ENCODE assay signal across 7 mouse cellular contexts in the genomic region with DNA sequence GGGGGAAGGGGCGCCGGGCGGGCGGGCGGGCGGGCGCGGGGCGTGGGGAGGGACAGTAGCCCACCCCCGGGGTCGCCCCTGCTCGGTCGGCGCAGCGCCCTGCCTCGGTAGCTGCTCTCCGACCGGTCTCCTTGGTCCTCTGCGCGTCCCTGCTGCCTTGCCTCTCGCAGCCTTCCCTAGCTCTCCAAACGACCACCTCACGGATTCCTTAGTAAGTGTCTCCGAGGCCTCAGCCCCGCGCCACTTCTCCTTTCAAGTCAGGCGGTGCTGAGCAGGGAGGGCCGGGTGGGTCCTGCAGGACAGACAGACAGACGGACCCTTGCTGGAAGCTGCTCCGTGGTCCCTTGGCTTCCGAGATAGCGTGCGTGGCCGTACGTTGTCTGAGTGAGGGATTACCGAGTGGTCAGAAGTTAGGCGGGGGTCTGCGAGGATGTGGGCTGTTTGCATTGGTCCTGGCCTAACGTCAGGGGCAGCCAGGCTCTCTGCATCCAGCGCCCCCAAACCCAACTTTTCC. TPM values are rescaled to one million over a fixed set of nuclear protein-coding genes. Genes with fewer than 3 reads are reported as not detected.
A peak's percentile ranks its signal among the peaks of the same experiment; 100 is the strongest.
DNase-seq lines count a peak whose midpoint lies in the region; ATAC-seq and TF ChIP-seq lines count a peak whose summit lies in the region.

No protein-coding gene starts in this region.

- no peaks in the 10 kb centered on the region for H3K27me3 ChIP-seq in forebrain, embryonic 11.5 days (ENCODE audit: control insufficient read depth, insufficient read depth, low read length)
- no peaks in the 10 kb centered on the region for H3K27me3 ChIP-seq in hindbrain, embryonic 13.5 days
- no peaks in the 10 kb centered on the region for H3K27me3 ChIP-seq in limb, embryonic 10.5 days (ENCODE audit: low read depth, poor library complexity, severe bottlenecking)
- H3K27me3 ChIP-seq in midbrain, embryonic 11.5 days (ENCODE audit: control insufficient read depth, insufficient read depth, low read length): no peaks in the 10 kb centered on the region

- peak overlapping the region; percentile 83 for H3K27ac ChIP-seq in bone marrow macrophage, adult 2 months (ENCODE audit: insufficient read depth, low read depth, low read length)
- H3K27ac ChIP-seq in forebrain, embryonic 11.5 days (ENCODE audit: low read depth, low read length): peak overlapping the region; percentile 97
- peak overlapping the region; percentile 99 for H3K27ac ChIP-seq in hindbrain, embryonic 13.5 days
- peak overlapping the region; percentile 99 for H3K27ac ChIP-seq in limb, embryonic 10.5 days
- peak overlapping the region; percentile 96 for H3K27ac ChIP-seq in midbrain, embryonic 11.5 days (ENCODE audit: low read depth, low read length)

- peak overlapping the region; percentile 96 for H3K9ac ChIP-seq in forebrain, embryonic 11.5 days (ENCODE audit: low read length)
- peak overlapping the region; percentile 96 for H3K9ac ChIP-seq in hindbrain, embryonic 13.5 days
- H3K9ac ChIP-seq in midbrain, embryonic 11.5 days (ENCODE audit: low read length): peak overlapping the region; percentile 97

- under 1% methylated on average over 34 of the region's 40 CpGs for WGBS in forebrain, embryonic 11.5 days
- 1% methylated on average over 40 of the region's 40 CpGs for WGBS in hindbrain, embryonic 13.5 days
- under 1% methylated on average over 40 of the region's 40 CpGs for WGBS in limb, embryonic 10.5 days
- under 1% methylated on average over 38 of the region's 40 CpGs for whole genome bisulfite sequencing in midbrain, embryonic 11.5 days

- DNase-seq in MN1 (ENCODE audit: low spot score): peak; percentile 41
- DNase-seq in forebrain, embryonic 11.5 days (ENCODE audit: low spot score): peak; percentile 82
- peak; percentile 79 for DNase-seq in limb, embryonic 10.5 days (ENCODE audit: low spot score)
- peak; percentile 97 for DNase-seq in midbrain, embryonic 11.5 days (ENCODE audit: low spot score, missing footprints)
- peak; percentile 29 to 45 for DNase-seq in spleen, adult 18-20 months

- H3K4me1 ChIP-seq in bone marrow macrophage, adult 2 months (ENCODE audit: control insufficient read depth, insufficient read depth, low read length): 0 out of 2 replicates have a peak, but pooled peaks cover 2% of the 10 kb centered on the region
- no peaks in the 10 kb centered on the region for H3K4me1 ChIP-seq in forebrain, embryonic 11.5 days (replicated peaks; ENCODE audit: control insufficient read depth, insufficient read depth, low read length)
- peaks cover 31% of the 10 kb centered on the region for H3K4me1 ChIP-seq in hindbrain, embryonic 13.5 days (replicated peaks)
- H3K4me1 ChIP-seq in limb, embryonic 10.5 days: peaks cover 9% of the 10 kb centered on the region; the same call in 1 of the 2 replicates
- peaks cover 9% of the 10 kb centered on the region; the same call in 1 of the 2 replicates for H3K4me1 ChIP-seq in midbrain, embryonic 11.5 days (ENCODE audit: control insufficient read depth, insufficient read depth, low read length)

- peak overlapping the region; percentile 64 for H3K4me2 ChIP-seq in forebrain, embryonic 11.5 days (ENCODE audit: low read depth, low read length, severe bottlenecking)
- peak overlapping the region; percentile 73 for H3K4me2 ChIP-seq in hindbrain, embryonic 13.5 days
- H3K4me2 ChIP-seq in midbrain, embryonic 11.5 days: peak overlapping the region; percentile 73

- peak overlapping the region; percentile 85 for H3K4me3 ChIP-seq in bone marrow macrophage, adult 2 months (ENCODE audit: insufficient read depth, low read length)
- peak overlapping the region; percentile 91 for H3K4me3 ChIP-seq in forebrain, embryonic 11.5 days (ENCODE audit: low read depth, low read length)
- peak overlapping the region; percentile 75 for H3K4me3 ChIP-seq in hindbrain, embryonic 13.5 days
- H3K4me3 ChIP-seq in limb, embryonic 10.5 days: peak overlapping the region; percentile 89
- peak overlapping the region; percentile 88 for H3K4me3 ChIP-seq in midbrain, embryonic 11.5 days (ENCODE audit: low read depth, low read length)

- H3K36me3 ChIP-seq in forebrain, embryonic 11.5 days (ENCODE audit: control insufficient read depth, insufficient read depth, low read length): no peaks in the 10 kb centered on the region
- H3K36me3 ChIP-seq in hindbrain, embryonic 13.5 days: peaks cover 9% of the 10 kb centered on the region
- H3K36me3 ChIP-seq in limb, embryonic 10.5 days: peaks cover 30% of the 10 kb centered on the region
- H3K36me3 ChIP-seq in midbrain, embryonic 11.5 days (ENCODE audit: control insufficient read depth, insufficient read depth, low read length): peaks cover 6% of the 10 kb centered on the region; the same call in 1 of the 2 replicates

- peak; percentile 85 for ATAC-seq in forebrain, embryonic 11.5 days (replicated peaks; ENCODE audit: low FRiP score)
- ATAC-seq in hindbrain, embryonic 13.5 days (ENCODE audit: low FRiP score): peak; percentile 92
- peak; percentile 89 for ATAC-seq in midbrain, embryonic 11.5 days (ENCODE audit: low FRiP score)

- no peak for TF ChIP-seq CTCF in bone marrow macrophage, adult 2 months (IDR thresholded peaks at IDR 0.05; ENCODE audit: low read depth, low read length)

- no peaks in the 10 kb centered on the region; the same call in 1 of the 2 replicates for H3K9me3 ChIP-seq in forebrain, embryonic 11.5 days (ENCODE audit: control insufficient read depth, low read length)
- H3K9me3 ChIP-seq in hindbrain, embryonic 13.5 days: 0 out of 2 replicates have a peak, but pooled peaks cover 3% of the 10 kb centered on the region
- no peaks in the 10 kb centered on the region for H3K9me3 ChIP-seq in limb, embryonic 10.5 days (replicated peaks)
- H3K9me3 ChIP-seq in midbrain, embryonic 11.5 days (ENCODE audit: control insufficient read depth, low read length): peaks cover 3% of the 10 kb centered on the region; the same call in 1 of the 2 replicates

- no peak for TF ChIP-seq POLR2A in bone marrow macrophage, adult 2 months (IDR thresholded peaks at IDR 0.05; ENCODE audit: borderline replicate concordance, low read depth, low read length)

RNA-seq across cellular contexts. Expression of a gene that starts 18.5 kb away (rescaled TPM):
- 35.1 and 39.4 TPM in 2 replicates for polyA plus RNA-seq in bone marrow macrophage, adult 2 months (2012; ENCODE audit: insufficient read depth, insufficient read length, missing spikeins)
- 87.0 and 94.4 TPM in 2 replicates for polyA plus RNA-seq in forebrain, embryonic 11.5 days (2014; fragmentation: Nextera tagmentation; extraction: Ambion mirVana)
- polyA plus RNA-seq in hindbrain, embryonic 13.5 days (2015; fragmentation: Nextera tagmentation; extraction: Ambion mirVana): 109 TPM in 2 replicates
- 58.6 and 73.2 TPM in 2 replicates for polyA plus RNA-seq in limb, embryonic 10.5 days (2016; fragmentation: Nextera tagmentation; extraction: Ambion mirVana)
- polyA plus RNA-seq in midbrain, embryonic 11.5 days (2014; fragmentation: Nextera tagmentation; extraction: Ambion mirVana): 94.4 and 96.3 TPM in 2 replicates

RNA-seq across cellular contexts. Expression of a gene that starts 18.8 kb away (rescaled TPM):
- 363 and 408 TPM in 2 replicates for polyA plus RNA-seq in bone marrow macrophage, adult 2 months (2012; ENCODE audit: insufficient read depth, insufficient read length, missing spikeins)
- polyA plus RNA-seq in forebrain, embryonic 11.5 days (2014; fragmentation: Nextera tagmentation; extraction: Ambion mirVana): 683 and 720 TPM in 2 replicates
- 1,088 and 1,091 TPM in 2 replicates for polyA plus RNA-seq in hindbrain, embryonic 13.5 days (2015; fragmentation: Nextera tagmentation; extraction: Ambion mirVana)
- 856 and 862 TPM in 2 replicates for polyA plus RNA-seq in limb, embryonic 10.5 days (2016; fragmentation: Nextera tagmentation; extraction: Ambion mirVana)
- 765 and 832 TPM in 2 replicates for polyA plus RNA-seq in midbrain, embryonic 11.5 days (2014; fragmentation: Nextera tagmentation; extraction: Ambion mirVana)

Comparison
In these comparisons a context has a peak if more than half of its experiments do, and no peak if none do; other contexts are left out.
1. Peak in every context shown above with its lines: DNase-seq, ATAC-seq, H3K4me3 ChIP-seq and H3K27ac ChIP-seq.
2. DNase-seq: peak in every context shown above with its lines; median percentile 97 in midbrain, embryonic 11.5 days; 82 in forebrain, embryonic 11.5 days; 79 in limb, embryonic 10.5 days; 41 in MN1; 37 in spleen, adult 18-20 months.